ENCODE assay signal across 9 mouse cellular contexts in genomic region chr10:81500032-81500431, GRCm38 (mm10). TPM values are rescaled to one million over a fixed set of nuclear protein-coding genes. Genes with fewer than 3 reads are reported as not detected.
DNase-seq lines count a peak whose midpoint lies in the region; ATAC-seq and TF ChIP-seq lines count a peak whose summit lies in the region.
"Had no signal": no experiment of that assay in that cellular context is flagged by ENCODE, and none has a peak within 500 bp of the region (broad histone marks: within the 10 kb centered on the region; RNA-seq: fewer than 3 reads in every experiment).

TSS of gene S1pr4 (minus strand) at chr10:81500132.

- H3K27me3 ChIP-seq in embryonic facial prominence, embryonic 13.5 days: peaks cover 13% of the 10 kb centered on the region
- H3K27me3 ChIP-seq in embryonic facial prominence, embryonic 10.5 days (replicated peaks; ENCODE audit: low read depth, poor library complexity, severe bottlenecking): peaks cover 12% of the 10 kb centered on the region
- H3K27me3 ChIP-seq in liver, adult 2 months (ENCODE audit: control insufficient read depth, insufficient read depth, low read length): no peaks in the 10 kb centered on the region
- no peaks in the 10 kb centered on the region for H3K27me3 ChIP-seq in liver, embryonic 14.5 days (ENCODE audit: control insufficient read depth, insufficient read depth, low read length)
- peaks cover 7% of the 10 kb centered on the region; the same call in 1 of the 2 replicates for H3K27me3 ChIP-seq in forebrain, embryonic 14.5 days (replicated peaks; ENCODE audit: control insufficient read depth, insufficient read depth, low read length)

- peaks cover 14% of the 10 kb centered on the region for H3K4me1 ChIP-seq in embryonic facial prominence, embryonic 13.5 days
- H3K4me1 ChIP-seq in embryonic facial prominence, embryonic 10.5 days: peaks cover 25% of the 10 kb centered on the region
- peaks cover 2% of the 10 kb centered on the region for H3K4me1 ChIP-seq in liver, adult 2 months (ENCODE audit: control insufficient read depth, insufficient read depth, low read length)
- H3K4me1 ChIP-seq in bone marrow, adult 2 months (ENCODE audit: control insufficient read depth, insufficient read depth, low read length): peaks cover 1% of the 10 kb centered on the region; the same call in 1 of the 2 replicates
- H3K4me1 ChIP-seq in liver, embryonic 14.5 days (replicated peaks; ENCODE audit: control insufficient read depth in 2 of 2, insufficient read depth in 2 of 2, low read length in 1 of 2): peaks cover 7 to 14% of the 10 kb centered on the region in 2 experiments
- H3K4me1 ChIP-seq in forebrain, embryonic 14.5 days (ENCODE audit: control insufficient read depth, insufficient read depth, low read length): peaks cover 11% of the 10 kb centered on the region

- TF ChIP-seq EP300 in liver, embryonic 14.5 days (IDR thresholded peaks at IDR 0.05; ENCODE audit: low read depth): no peak

- no peak within 1 kb of the TSS for H3K4me3 ChIP-seq in embryonic facial prominence, embryonic 13.5 days
- H3K4me3 ChIP-seq in embryonic facial prominence, embryonic 10.5 days: no peak within 1 kb of the TSS
- H3K4me3 ChIP-seq in liver, adult 2 months (ENCODE audit: insufficient read depth, low read depth, low read length): peak within 1 kb of the TSS; percentile 31
- H3K4me3 ChIP-seq in bone marrow, adult 2 months (replicated peaks; ENCODE audit: control insufficient read depth, low read depth, low read length): peak within 1 kb of the TSS; percentile 78
- H3K4me3 ChIP-seq in liver, embryonic 14.5 days (ENCODE audit: insufficient read depth in 1 of 2, low read depth in 2 of 2, low read length in 2 of 2): peak within 1 kb of the TSS; percentile 6 to 19; a peak in 3 of 4 replicates
- H3K4me3 ChIP-seq in forebrain, embryonic 14.5 days (ENCODE audit: low read depth, low read length): no peak within 1 kb of the TSS
- H3K4me3 ChIP-seq: embryonic facial prominence, embryonic 12.5 days had no signal

- no peaks in the 10 kb centered on the region for H3K36me3 ChIP-seq in embryonic facial prominence, embryonic 13.5 days
- no peaks in the 10 kb centered on the region for H3K36me3 ChIP-seq in embryonic facial prominence, embryonic 10.5 days (replicated peaks)
- no peaks in the 10 kb centered on the region for H3K36me3 ChIP-seq in liver, adult 2 months (ENCODE audit: control insufficient read depth, insufficient read depth, low read length)
- H3K36me3 ChIP-seq in liver, embryonic 14.5 days (replicated peaks; ENCODE audit: control insufficient read depth, insufficient read depth, low read depth): no peaks in the 10 kb centered on the region
- H3K36me3 ChIP-seq in forebrain, embryonic 14.5 days (ENCODE audit: control insufficient read depth, insufficient read depth, low read length): no peaks in the 10 kb centered on the region
- H3K36me3 ChIP-seq: embryonic facial prominence, embryonic 12.5 days had no signal

- no peak within 1 kb of the TSS for H3K27ac ChIP-seq in embryonic facial prominence, embryonic 13.5 days
- H3K27ac ChIP-seq in embryonic facial prominence, embryonic 10.5 days (replicated peaks): no peak within 1 kb of the TSS
- no peak within 1 kb of the TSS for H3K27ac ChIP-seq in liver, adult 2 months (replicated peaks; ENCODE audit: insufficient read depth, low read depth, low read length)
- peak within 1 kb of the TSS; percentile 90 for H3K27ac ChIP-seq in bone marrow, adult 2 months (ENCODE audit: control insufficient read depth, insufficient read depth, low read depth, low read length, poor library complexity)
- no peak within 1 kb of the TSS for H3K27ac ChIP-seq in liver, embryonic 14.5 days
- H3K27ac ChIP-seq in forebrain, embryonic 14.5 days (ENCODE audit: low read depth, low read length): no peak within 1 kb of the TSS
- H3K27ac ChIP-seq: embryonic facial prominence, embryonic 12.5 days had no signal

- no peak for ATAC-seq in embryonic facial prominence, embryonic 13.5 days (ENCODE audit: insufficient number of reproducible peaks, insufficient read depth, low FRiP score, low TSS enrichment, low read depth)
- ATAC-seq in liver, embryonic 14.5 days (ENCODE audit: insufficient read depth): no peak
- ATAC-seq in forebrain, embryonic 14.5 days: no peak

- no peak for TF ChIP-seq POLR2A in liver, adult 2 months (IDR thresholded peaks at IDR 0.05; ENCODE audit: extremely low read depth, insufficient read depth, low read length)
- TF ChIP-seq POLR2A in bone marrow, adult 2 months (IDR thresholded peaks at IDR 0.05; ENCODE audit: borderline replicate concordance, control insufficient read depth, low read depth, low read length): no peak

- H3K9me3 ChIP-seq in embryonic facial prominence, embryonic 13.5 days: no peaks in the 10 kb centered on the region
- no peaks in the 10 kb centered on the region for H3K9me3 ChIP-seq in embryonic facial prominence, embryonic 10.5 days
- no peaks in the 10 kb centered on the region for H3K9me3 ChIP-seq in liver, embryonic 14.5 days (ENCODE audit: control insufficient read depth, low read length)
- H3K9me3 ChIP-seq in forebrain, embryonic 14.5 days (replicated peaks; ENCODE audit: control insufficient read depth, low read length): no peaks in the 10 kb centered on the region
- H3K9me3 ChIP-seq: embryonic facial prominence, embryonic 12.5 days had no signal

- H3K79me2 ChIP-seq in liver, adult 2 months (ENCODE audit: control insufficient read depth, insufficient read depth, low read length): peaks cover 11% of the 10 kb centered on the region; the same call in 1 of the 2 replicates

- H3K9ac ChIP-seq in embryonic facial prominence, embryonic 13.5 days: 0 out of 2 replicates have a peak within 1 kb of the TSS, but pooled peaks have one; percentile 36
- peak within 1 kb of the TSS; percentile 47 for H3K9ac ChIP-seq in liver, adult 2 months (ENCODE audit: low read depth, low read length)
- no peak within 1 kb of the TSS for H3K9ac ChIP-seq in liver, embryonic 14.5 days (replicated peaks)
- H3K9ac ChIP-seq in forebrain, embryonic 14.5 days (ENCODE audit: low read length): no peak within 1 kb of the TSS
- H3K9ac ChIP-seq: embryonic facial prominence, embryonic 12.5 days had no signal

- H3K4me2 ChIP-seq in embryonic facial prominence, embryonic 13.5 days: no peak within 1 kb of the TSS
- peak within 1 kb of the TSS; percentile 36 for H3K4me2 ChIP-seq in liver, embryonic 14.5 days (ENCODE audit: low read depth)
- no peak within 1 kb of the TSS for H3K4me2 ChIP-seq in forebrain, embryonic 14.5 days (ENCODE audit: low read length)
- H3K4me2 ChIP-seq: embryonic facial prominence, embryonic 12.5 days had no signal

- TF ChIP-seq CTCF in liver, adult 2 months (IDR thresholded peaks at IDR 0.05; ENCODE audit: low read depth, low read length): no peak
- TF ChIP-seq CTCF in bone marrow, adult 2 months (IDR thresholded peaks at IDR 0.05; ENCODE audit: control insufficient read depth, insufficient read depth, low read length): no peak
- TF ChIP-seq CTCF in liver, embryonic 14.5 days (IDR thresholded peaks at IDR 0.05; ENCODE audit: low read depth): no peak

- DNase-seq in embryonic facial prominence, embryonic 10.5 days (ENCODE audit: low spot score): no peak
- DNase-seq in liver, adult 2 months (ENCODE audit: extremely low read depth, low read depth, low spot score): no peak
- DNase-seq in liver: no peak
- no peak for DNase-seq in liver, embryonic 14.5 days (ENCODE audit: low read depth in 3 of 3, low spot score in 3 of 3)
- DNase-seq in retina, postnatal 1 day: no peak
- no peak for DNase-seq in forebrain, embryonic 14.5 days (ENCODE audit: low spot score)

- WGBS in embryonic facial prominence, embryonic 13.5 days: 86% methylated on average over 3 of the region's 3 CpGs
- WGBS in embryonic facial prominence, embryonic 10.5 days: 84% methylated on average over 3 of the region's 3 CpGs
- WGBS in liver, adult 2 months: 80% methylated on average over 3 of the region's 3 CpGs
- WGBS in bone marrow, adult 2 months: 36% methylated on average over 3 of the region's 3 CpGs
- WGBS in liver, embryonic 14.5 days (ENCODE audit: insufficient replicate concordance): 70% methylated on average over 3 of the region's 3 CpGs
- 96% methylated on average over 2 of the region's 3 CpGs for WGBS in forebrain, embryonic 14.5 days

RNA-seq across cellular contexts. Expression of gene S1pr4, which starts in this region (rescaled TPM):
- polyA plus RNA-seq in embryonic facial prominence, embryonic 13.5 days (2015; fragmentation: Nextera tagmentation; extraction: Ambion mirVana): 0.25 and 0.31 TPM in 2 replicates
- polyA plus RNA-seq in embryonic facial prominence, embryonic 10.5 days (2016; fragmentation: Nextera tagmentation; extraction: Ambion mirVana): 0.28 and 0.51 TPM in 2 replicates
- total RNA-seq in liver, adult 2 months (2014; rRNA removed): 0.28 and 0.40 TPM in 2 replicates
- 1.2 and 1.5 TPM in 2 replicates for polyA plus RNA-seq in liver, adult 2 months (2012; rRNA removed)
- 7.6 and 15.8 TPM in 2 replicates for polyA plus RNA-seq in bone marrow, adult 2 months (2011; ENCODE audit: insufficient read depth, insufficient read length, low replicate concordance, missing spikeins)
- polyA plus RNA-seq in liver, embryonic 14.5 days (2012; rRNA removed): 1.5 and 1.8 TPM in 2 replicates
- 1.4 and 1.5 TPM in 2 replicates for polyA plus RNA-seq in liver, embryonic 14.5 days (2014; fragmentation: Nextera tagmentation; extraction: Ambion mirVana)
- polyA plus RNA-seq in forebrain, embryonic 14.5 days (2014; fragmentation: Nextera tagmentation; extraction: Ambion mirVana): 0.26 and 0.53 TPM in 2 replicates

Comparison
In these comparisons a context has a peak if more than half of its experiments do, and no peak if none do; other contexts are left out.
1. H3K9ac ChIP-seq: peak in embryonic facial prominence, embryonic 13.5 days (single experiment) and liver, adult 2 months (single experiment); none in liver, embryonic 14.5 days (single experiment) and forebrain, embryonic 14.5 days (single experiment).
2. H3K4me3 ChIP-seq: peak in liver, adult 2 months (single experiment), bone marrow, adult 2 months (single experiment) and liver, embryonic 14.5 days (2 of 2); none in embryonic facial prominence, embryonic 13.5 days (single experiment), embryonic facial prominence, embryonic 10.5 days (single experiment) and forebrain, embryonic 14.5 days (single experiment).